Mouse (Mus musculus) liver, embryonic 13.5 days (tissue): Measurements from ENCODE around the gene Pard3b. TPM values are rescaled to one million over a fixed set of nuclear protein-coding genes. Genes with fewer than 3 reads are reported as not detected.

ENCODE experiments used
- ATAC-seq: fragments of 200-750 bp; cut with Nextera tagmentation; 2 replicates; pipeline ENCODE4 v1.8.0; 2017; ENCODE audit warnings: low read depth, mild to moderate bottlenecking, moderate number of reproducible peaks, moderate library complexity
- DNase-seq: peaks from one replicate; pipeline ENCODE4 v3.0.0; 2022
- H3K27ac ChIP-seq: fragments of 300-500 bp; sonication (generic); 2 replicates; pipeline ENCODE4 v1.5.1; 2015; ENCODE audit warnings: moderate library complexity, mild to moderate bottlenecking, inconsistent platforms
- H3K27me3 ChIP-seq: fragments of 300-500 bp; sonication (generic); 2 replicates; pipeline ENCODE4 v1.6.1; 2015; ENCODE audit warnings: mild to moderate bottlenecking, inconsistent platforms
- H3K36me3 ChIP-seq: fragments of 300-500 bp; sonication (generic); 2 replicates; pipeline ENCODE4 v1.6.1; 2015; ENCODE audit warnings: mild to moderate bottlenecking, inconsistent platforms
- H3K4me1 ChIP-seq: fragments of 300-500 bp; sonication (generic); replicated peaks from 2 replicates; pipeline ENCODE4 v1.6.1; 2015; ENCODE audit warnings: inconsistent platforms
- H3K4me2 ChIP-seq: fragments of 300-500 bp; sonication (generic); 2 replicates; pipeline ENCODE4 v1.6.1; 2015; ENCODE audit warnings: inconsistent platforms, mild to moderate bottlenecking, moderate library complexity
- H3K4me3 ChIP-seq: fragments of 300-500 bp; sonication (generic); replicated peaks from 2 replicates; pipeline ENCODE4 v1.5.1; 2015; ENCODE audit warnings: mild to moderate bottlenecking, inconsistent platforms
- H3K9ac ChIP-seq: fragments of 300-500 bp; sonication (generic); 2 replicates; pipeline ENCODE4 v1.6.1; 2015; ENCODE audit warnings: mild to moderate bottlenecking, inconsistent platforms
- H3K9me3 ChIP-seq: fragments of 300-500 bp; sonication (generic); replicated peaks from 2 replicates; pipeline ENCODE4 v1.6.1; 2016; ENCODE audit warnings: inconsistent platforms
- WGBS: fragments of 180-500 bp; shearing (Covaris S2); methylation state at CpG from one replicate; pipeline ENCODE4 v1.1.7; 2015; ENCODE audit not compliant: insufficient replicate concordance; 5-methylcytosine and 5-hydroxymethylcytosine counted together
- polyA plus RNA-seq: library from polyadenylated mRNA; unstranded; fragments of >200 nt; fragmentation: Nextera tagmentation; extraction: Ambion mirVana; gene quantifications from 2 replicates; pipeline ENCODE4 v1.2.1, GENCODE M21; 2015

Gene Pard3b
- polyA plus RNA-seq, 1 experiment from 2014 or later, result 2.2 TPM

- H3K9me3 ChIP-seq, result no peaks in the 10 kb centered on the region
- H3K4me1 ChIP-seq, result no peaks in the 10 kb centered on the region
- no peak overlapping the region for H3K27ac ChIP-seq
- WGBS, result 67% methylated on average over 4 of the region's 4 CpGs
- DNase-seq (no peak), ATAC-seq (no peak)
- H3K4me3 ChIP-seq, result no peak overlapping the region
- no peaks in the 10 kb centered on the region for H3K36me3 ChIP-seq
- no peak overlapping the region for H3K9ac ChIP-seq
- H3K27me3 ChIP-seq, result no peaks in the 10 kb centered on the region
- no peak overlapping the region for H3K4me2 ChIP-seq
Observed at GRCm38 (mm10) chr1:61934760-61935159, 296.1 kb downstream of the Pard3b start.

GRCm38 (mm10) chr1:61939882-61940281 lies 301.3 kb downstream of the Pard3b start:
- DNase-seq (no peak), ATAC-seq (no peak)
- Histone ChIP-seq H3K9ac (no peak overlapping the region), H3K9me3 (no peaks in the 10 kb centered on the region), H3K27ac (no peak overlapping the region), H3K4me1 (no peaks in the 10 kb centered on the region), H3K4me3 (no peak overlapping the region), H3K27me3 (no peaks in the 10 kb centered on the region), H3K4me2 (no peak overlapping the region), H3K36me3 (no peaks in the 10 kb centered on the region)
- WGBS, result 75% methylated on average over 10 of the region's 10 CpGs

DNA sequence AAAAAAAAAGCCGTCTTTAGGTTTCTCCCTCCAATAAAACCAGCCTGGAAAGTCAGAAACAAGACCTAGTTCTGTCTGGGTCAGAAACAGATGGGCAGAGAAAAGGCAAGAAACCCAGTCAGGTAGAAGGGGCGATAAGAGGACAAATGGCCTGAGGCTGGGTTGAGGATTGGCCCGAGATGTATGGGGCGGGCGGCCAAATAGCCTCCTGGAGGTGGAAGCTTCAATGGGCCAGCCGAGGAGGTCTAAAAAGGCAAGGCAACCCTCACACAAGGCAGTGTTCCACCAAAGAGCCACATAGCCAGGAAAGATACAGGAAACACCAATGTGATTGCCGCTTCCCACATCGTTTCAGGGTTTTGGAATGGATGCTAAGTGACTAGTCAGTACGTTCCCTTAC lies 322.9 kb downstream of the Pard3b start:
- 81% methylated on average over 9 of the region's 9 CpGs for WGBS
- ATAC-seq (no peak), DNase-seq (no peak)
- Histone ChIP-seq H3K4me2 (no peak overlapping the region), H3K36me3 (no peaks in the 10 kb centered on the region), H3K9me3 (no peaks in the 10 kb centered on the region), H3K4me1 (no peaks in the 10 kb centered on the region), H3K9ac (no peak overlapping the region), H3K27me3 (no peaks in the 10 kb centered on the region), H3K4me3 (no peak overlapping the region), H3K27ac (no peak overlapping the region)

DNA sequence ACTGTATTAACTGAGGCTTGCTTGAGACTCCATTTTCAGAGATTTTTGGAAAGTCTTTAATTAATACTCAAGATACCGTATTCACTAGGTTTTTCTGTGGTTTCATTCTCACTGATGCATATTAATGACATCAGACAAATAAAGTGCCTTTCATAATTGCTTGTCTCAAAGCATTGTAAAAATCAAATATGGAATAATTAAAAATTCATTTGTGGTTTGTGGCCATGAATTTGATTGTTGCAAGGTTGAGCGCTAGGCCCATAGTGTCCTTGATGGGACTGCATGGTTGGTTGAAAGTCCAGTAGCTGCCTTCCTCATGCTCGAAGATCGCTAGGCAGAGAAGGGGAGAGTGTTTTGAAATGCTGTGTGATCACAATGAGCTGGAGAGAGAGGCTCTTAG lies 323.9 kb downstream of the Pard3b start:
- Histone ChIP-seq H3K27me3 (no peaks in the 10 kb centered on the region), H3K4me1 (no peaks in the 10 kb centered on the region), H3K36me3 (no peaks in the 10 kb centered on the region), H3K4me2 (no peak overlapping the region), H3K4me3 (no peak overlapping the region), H3K9ac (no peak overlapping the region), H3K9me3 (no peaks in the 10 kb centered on the region), H3K27ac (no peak overlapping the region)
- ATAC-seq (no peak), DNase-seq (no peak)
- 68% methylated on average over 4 of the region's 4 CpGs for WGBS

GRCm38 (mm10) chr1:61967124-61967523 lies 328.5 kb downstream of the Pard3b start:
- 33% methylated on average over 3 of the region's 3 CpGs for WGBS
- Histone ChIP-seq H3K4me3 (no peak overlapping the region), H3K4me2 (no peak overlapping the region), H3K4me1 (no peaks in the 10 kb centered on the region), H3K36me3 (no peaks in the 10 kb centered on the region), H3K9me3 (no peaks in the 10 kb centered on the region), H3K27ac (no peak overlapping the region), H3K27me3 (no peaks in the 10 kb centered on the region), H3K9ac (no peak overlapping the region)
- ATAC-seq (no peak), DNase-seq (no peak)

GRCm38 (mm10) chr1:61967807-61968206 lies 329.2 kb downstream of the Pard3b start:
- ATAC-seq, result no peak
- WGBS, result 74% methylated on average over 4 of the region's 4 CpGs
- no peak overlapping the region for H3K9ac ChIP-seq
- H3K27ac ChIP-seq, result no peak overlapping the region
- H3K36me3 ChIP-seq, result no peaks in the 10 kb centered on the region
- H3K4me1 ChIP-seq, result no peaks in the 10 kb centered on the region
- no peaks in the 10 kb centered on the region for H3K9me3 ChIP-seq
- no peaks in the 10 kb centered on the region for H3K27me3 ChIP-seq
- DNase-seq, result no peak
- no peak overlapping the region for H3K4me3 ChIP-seq
- no peak overlapping the region for H3K4me2 ChIP-seq

DNA sequence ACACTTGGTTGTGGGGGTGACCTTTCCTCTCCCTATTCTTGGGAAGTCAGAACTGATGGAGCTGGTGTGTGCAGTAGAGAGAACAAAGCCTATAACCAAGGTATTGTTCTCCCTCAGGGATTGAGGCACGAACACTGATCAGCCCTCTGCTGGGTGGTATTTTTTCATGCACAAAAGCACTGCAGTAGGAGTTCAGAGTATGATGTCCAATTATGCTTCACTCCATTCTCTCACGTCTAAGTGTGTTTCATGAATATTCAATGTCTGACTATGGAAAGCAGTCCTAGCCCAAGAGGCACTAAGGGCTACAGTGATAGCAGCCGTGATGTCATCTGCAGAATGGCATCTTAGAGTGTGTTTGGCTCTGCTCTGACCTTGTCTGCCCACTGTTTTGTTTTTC lies 359.1 kb downstream of the Pard3b start:
- no peak overlapping the region for H3K4me2 ChIP-seq
- H3K27me3 ChIP-seq, result no peaks in the 10 kb centered on the region
- H3K27ac ChIP-seq, result no peak overlapping the region
- H3K9ac ChIP-seq, result no peak overlapping the region
- no peaks in the 10 kb centered on the region for H3K9me3 ChIP-seq
- no peaks in the 10 kb centered on the region for H3K4me1 ChIP-seq
- WGBS, result 66% methylated on average over 3 of the region's 3 CpGs
- ATAC-seq (no peak), DNase-seq (no peak)
- H3K4me3 ChIP-seq, result no peak overlapping the region
- H3K36me3 ChIP-seq, result no peaks in the 10 kb centered on the region

- no peak for DNase-seq
- no peaks in the 10 kb centered on the region for H3K9me3 ChIP-seq
- no peaks in the 10 kb centered on the region for H3K36me3 ChIP-seq
- no peak for ATAC-seq
- WGBS, result 69% methylated on average over 2 of the region's 2 CpGs
- no peak overlapping the region for H3K4me3 ChIP-seq
- H3K9ac ChIP-seq, result no peak overlapping the region
- no peaks in the 10 kb centered on the region for H3K27me3 ChIP-seq
- no peak overlapping the region for H3K27ac ChIP-seq
- H3K4me1 ChIP-seq, result no peaks in the 10 kb centered on the region
- no peak overlapping the region for H3K4me2 ChIP-seq
Observed at GRCm38 (mm10) chr1:62008811-62009210, 370.2 kb downstream of the Pard3b start.

GRCm38 (mm10) chr1:62011712-62012111 lies 373.1 kb downstream of the Pard3b start:
- no peaks in the 10 kb centered on the region for H3K9me3 ChIP-seq
- no peak overlapping the region for H3K9ac ChIP-seq
- no peak overlapping the region for H3K27ac ChIP-seq
- no peak for ATAC-seq
- no peak overlapping the region for H3K4me3 ChIP-seq
- H3K36me3 ChIP-seq, result no peaks in the 10 kb centered on the region
- H3K27me3 ChIP-seq, result no peaks in the 10 kb centered on the region
- H3K4me1 ChIP-seq, result no peaks in the 10 kb centered on the region
- DNase-seq, result no peak
- WGBS, result 70% methylated on average over 4 of the region's 4 CpGs
- no peak overlapping the region for H3K4me2 ChIP-seq

GRCm38 (mm10) chr1:62016536-62017300 lies 378.1 kb downstream of the Pard3b start:
- Histone ChIP-seq H3K9ac (no peak overlapping the region), H3K27me3 (no peaks in the 10 kb centered on the region), H3K4me2 (no peak overlapping the region), H3K9me3 (no peaks in the 10 kb centered on the region), H3K4me1 (no peaks in the 10 kb centered on the region), H3K36me3 (no peaks in the 10 kb centered on the region), H3K4me3 (no peak overlapping the region), H3K27ac (no peak overlapping the region)
- DNase-seq (no peak), ATAC-seq (no peak)
- WGBS, result 63% methylated on average over 5 of the region's 5 CpGs

DNA sequence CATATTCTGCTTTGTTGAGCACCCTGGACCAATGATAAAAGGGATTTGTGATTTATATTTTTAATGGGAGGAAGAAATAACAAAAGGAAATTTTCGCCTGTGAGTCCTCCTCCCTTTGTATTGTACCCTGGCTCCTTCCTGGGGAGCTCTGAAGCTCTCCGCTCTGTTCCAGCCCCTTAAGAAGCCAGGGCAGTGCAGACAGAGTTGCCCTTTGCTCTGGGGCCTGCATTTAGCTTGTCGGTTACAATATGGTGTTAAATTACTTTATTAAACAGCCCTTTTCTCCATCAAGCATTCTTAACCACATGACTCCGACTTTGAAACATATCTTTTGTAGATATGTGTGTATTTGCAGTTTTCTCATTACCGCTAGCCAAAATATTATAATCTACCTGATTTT lies 379.7 kb downstream of the Pard3b start:
- DNase-seq (no peak), ATAC-seq (no peak)
- Histone ChIP-seq H3K4me2 (no peak overlapping the region), H3K4me3 (no peak overlapping the region), H3K4me1 (no peaks in the 10 kb centered on the region), H3K9ac (no peak overlapping the region), H3K9me3 (no peaks in the 10 kb centered on the region), H3K27me3 (no peaks in the 10 kb centered on the region), H3K36me3 (no peaks in the 10 kb centered on the region), H3K27ac (no peak overlapping the region)
- WGBS, result 56% methylated on average over 5 of the region's 5 CpGs

- Histone ChIP-seq H3K9ac (no peak overlapping the region), H3K4me3 (no peak overlapping the region), H3K4me2 (no peak overlapping the region), H3K27ac (no peak overlapping the region), H3K9me3 (no peaks in the 10 kb centered on the region), H3K36me3 (no peaks in the 10 kb centered on the region), H3K27me3 (no peaks in the 10 kb centered on the region), H3K4me1 (no peaks in the 10 kb centered on the region)
- no peak for ATAC-seq
- DNase-seq, result no peak
Observed at GRCm38 (mm10) chr1:62019743-62020142, 381.1 kb downstream of the Pard3b start.
